Mouse (Mus musculus) forebrain, embryonic 16.5 days (tissue): Measurements from ENCODE around the gene Gck. TPM values are rescaled to one million over a fixed set of nuclear protein-coding genes. Genes with fewer than 3 reads are reported as not detected.

ENCODE experiments used
- ATAC-seq: fragments of 200-750 bp; cut with Nextera tagmentation; 2 replicates; pipeline ENCODE4 v1.8.0; 2017; ENCODE audit warnings: mild to moderate bottlenecking, moderate library complexity
- H3K27ac ChIP-seq: fragments of 300-500 bp; sonication (generic); 2 replicates; pipeline ENCODE4 v1.5.1; 2014; ENCODE audit warnings: low read length, control low read depth
- H3K27me3 ChIP-seq: fragments of 300-500 bp; sonication (generic); replicated peaks from 2 replicates; pipeline ENCODE4 v1.6.1; 2014; ENCODE audit warnings: low read length; ENCODE audit not compliant: control insufficient read depth, insufficient read depth
- H3K36me3 ChIP-seq: fragments of 300-500 bp; sonication (generic); 2 replicates; pipeline ENCODE4 v1.6.1; 2014; ENCODE audit not compliant: control insufficient read depth, insufficient read depth
- H3K4me1 ChIP-seq: fragments of 300-500 bp; sonication (generic); replicated peaks from 2 replicates; pipeline ENCODE4 v1.6.1; 2014; ENCODE audit warnings: low read length; ENCODE audit not compliant: control insufficient read depth, insufficient read depth
- H3K4me2 ChIP-seq: fragments of 300-500 bp; sonication (generic); 2 replicates; pipeline ENCODE4 v1.6.1; 2014; ENCODE audit warnings: mild to moderate bottlenecking, low read length, control low read depth
- H3K4me3 ChIP-seq: fragments of 300-500 bp; sonication (generic); replicated peaks from 2 replicates; pipeline ENCODE4 v1.5.1; 2014; ENCODE audit warnings: mild to moderate bottlenecking, low read length, control low read depth
- H3K9ac ChIP-seq: fragments of 300-500 bp; sonication (generic); replicated peaks from 2 replicates; pipeline ENCODE4 v1.6.1; 2014; ENCODE audit warnings: low read depth, low read length, control low read depth
- H3K9me3 ChIP-seq: fragments of 300-500 bp; sonication (generic); 2 replicates; pipeline ENCODE4 v1.6.1; 2016; ENCODE audit warnings: low read length; ENCODE audit not compliant: control insufficient read depth
- WGBS: fragments of 180-500 bp; shearing (Covaris S2); extraction: QIAGEN DNeasy Blood & Tissue Kit; methylation state at CpG from one replicate; pipeline ENCODE4 v1.1.7; 2014; 5-methylcytosine and 5-hydroxymethylcytosine counted together
- polyA plus RNA-seq: library from polyadenylated mRNA; unstranded; fragments of >200 nt; fragmentation: Nextera tagmentation; extraction: Ambion mirVana; gene quantifications from 2 replicates; pipeline ENCODE4 v1.2.1, GENCODE M21; 2015

The Gck gene
- polyA plus RNA-seq, 1 experiment from 2014 or later = 8.2 TPM

- Histone ChIP-seq H3K36me3 (no peaks in the 10 kb centered on the region), H3K9ac (no peak overlapping the region), H3K4me1 (peaks cover 22% of the 10 kb centered on the region), H3K9me3 (no peaks in the 10 kb centered on the region), H3K27ac (no peak overlapping the region), H3K27me3 (no peaks in the 10 kb centered on the region), H3K4me2 (no peak overlapping the region), H3K4me3 (no peak overlapping the region)
- 54% methylated on average over 5 of the region's 5 CpGs for WGBS
- ATAC-seq = no peak
Observed at GRCm38 (mm10) chr11:5879905-5880304, 70.0 kb downstream of the Gck start.

GRCm38 (mm10) chr11:5878661-5879060, 71.2 kb downstream of the Gck start:
- no peaks in the 10 kb centered on the region for H3K27me3 ChIP-seq
- ATAC-seq = no peak
- peak overlapping the region; percentile 78 for H3K4me3 ChIP-seq
- H3K4me1 ChIP-seq = peaks cover 22% of the 10 kb centered on the region
- H3K36me3 ChIP-seq = peaks cover 2% of the 10 kb centered on the region; the same call in 1 of the 2 replicates
- H3K4me2 ChIP-seq = peak overlapping the region; percentile 79
- 31% methylated on average over 8 of the region's 8 CpGs for WGBS
- H3K9me3 ChIP-seq = no peaks in the 10 kb centered on the region
- peak overlapping the region; percentile 90 for H3K27ac ChIP-seq
- H3K9ac ChIP-seq = peak overlapping the region; percentile 68

GRCm38 (mm10) chr11:5877921-5878526, 71.9 kb downstream of the Gck start, which contains the start of gene Pold2:
Gene Pold2 (minus strand): TSS chr11:5878292.
- peak within 1 kb of the TSS; percentile 78 for H3K4me3 ChIP-seq
- H3K36me3 ChIP-seq = peaks cover 5% of the 10 kb centered on the region; the same call in 1 of the 2 replicates
- H3K9me3 ChIP-seq = no peaks in the 10 kb centered on the region
- H3K27me3 ChIP-seq = no peaks in the 10 kb centered on the region
- peak; percentile 99 for ATAC-seq
- peak within 1 kb of the TSS; percentile 68 for H3K9ac ChIP-seq
- H3K27ac ChIP-seq = peak within 1 kb of the TSS; percentile 90
- peaks cover 22% of the 10 kb centered on the region for H3K4me1 ChIP-seq
- peak within 1 kb of the TSS; percentile 79 for H3K4me2 ChIP-seq
- under 1% methylated on average over 52 of the region's 52 CpGs for WGBS

GRCm38 (mm10) chr11:5877421-5877820, 72.5 kb downstream of the Gck start:
- Histone ChIP-seq H3K4me3 (peak overlapping the region; percentile 78), H3K9me3 (no peaks in the 10 kb centered on the region), H3K4me1 (peaks cover 22% of the 10 kb centered on the region), H3K36me3 (peaks cover 8% of the 10 kb centered on the region), H3K27ac (no peak overlapping the region), H3K4me2 (peak overlapping the region; percentile 79), H3K27me3 (no peaks in the 10 kb centered on the region), H3K9ac (peak overlapping the region; percentile 67)
- WGBS = 2% methylated on average over 5 of the region's 5 CpGs
- no peak for ATAC-seq

GRCm38 (mm10) chr11:5873192-5873591, 76.7 kb downstream of the Gck start:
- H3K9ac ChIP-seq = no peak overlapping the region
- no peak for ATAC-seq
- peaks cover 17% of the 10 kb centered on the region for H3K4me1 ChIP-seq
- H3K4me2 ChIP-seq = no peak overlapping the region
- peaks cover 14% of the 10 kb centered on the region for H3K36me3 ChIP-seq
- H3K27me3 ChIP-seq = no peaks in the 10 kb centered on the region
- H3K9me3 ChIP-seq = no peaks in the 10 kb centered on the region
- WGBS = 97% methylated on average over 9 of the region's 9 CpGs
- H3K27ac ChIP-seq = no peak overlapping the region
- no peak overlapping the region for H3K4me3 ChIP-seq

- peaks cover 14% of the 10 kb centered on the region for H3K36me3 ChIP-seq
- H3K9ac ChIP-seq = no peak overlapping the region
- peaks cover 17% of the 10 kb centered on the region for H3K4me1 ChIP-seq
- no peak for ATAC-seq
- no peak overlapping the region for H3K4me2 ChIP-seq
- WGBS = 95% methylated on average over 11 of the region's 11 CpGs
- no peaks in the 10 kb centered on the region for H3K27me3 ChIP-seq
- H3K4me3 ChIP-seq = no peak overlapping the region
- no peaks in the 10 kb centered on the region for H3K9me3 ChIP-seq
- no peak overlapping the region for H3K27ac ChIP-seq
Observed at GRCm38 (mm10) chr11:5872707-5873106, 77.2 kb downstream of the Gck start.

- H3K4me3 ChIP-seq = no peak overlapping the region
- WGBS = 88% methylated on average over 16 of the region's 16 CpGs
- no peak for ATAC-seq
- H3K9ac ChIP-seq = no peak overlapping the region
- no peaks in the 10 kb centered on the region for H3K27me3 ChIP-seq
- H3K4me1 ChIP-seq = no peaks in the 10 kb centered on the region
- H3K36me3 ChIP-seq = peaks cover 14% of the 10 kb centered on the region
- H3K9me3 ChIP-seq = no peaks in the 10 kb centered on the region
- H3K27ac ChIP-seq = no peak overlapping the region
- H3K4me2 ChIP-seq = no peak overlapping the region
Observed at GRCm38 (mm10) chr11:5870069-5870468, 79.8 kb downstream of the Gck start.

- peaks cover 14% of the 10 kb centered on the region for H3K36me3 ChIP-seq
Observed at GRCm38 (mm10) chr11:5869331-5869730, 80.5 kb downstream of the Gck start.

GRCm38 (mm10) chr11:5868324-5868723, 81.6 kb downstream of the Gck start:
- no peak for ATAC-seq
- peaks cover 11% of the 10 kb centered on the region; the same call in 1 of the 2 replicates for H3K36me3 ChIP-seq

More at GRCm38 (mm10) chr11:5869331-5869730, 80.5 kb downstream of the Gck start:
- no peaks in the 10 kb centered on the region for H3K27me3 ChIP-seq
- no peak overlapping the region for H3K4me2 ChIP-seq
- no peak for ATAC-seq
- no peak overlapping the region for H3K9ac ChIP-seq
- H3K9me3 ChIP-seq = no peaks in the 10 kb centered on the region
- H3K4me1 ChIP-seq = no peaks in the 10 kb centered on the region
- H3K27ac ChIP-seq = no peak overlapping the region
- WGBS = 90% methylated on average over 16 of the region's 16 CpGs
- no peak overlapping the region for H3K4me3 ChIP-seq

More at GRCm38 (mm10) chr11:5868324-5868723, 81.6 kb downstream of the Gck start:
- H3K27ac ChIP-seq = no peak overlapping the region
- 93% methylated on average over 12 of the region's 12 CpGs for WGBS
- H3K4me1 ChIP-seq = no peaks in the 10 kb centered on the region
- H3K27me3 ChIP-seq = no peaks in the 10 kb centered on the region
- no peaks in the 10 kb centered on the region for H3K9me3 ChIP-seq
- no peak overlapping the region for H3K4me2 ChIP-seq
- H3K4me3 ChIP-seq = no peak overlapping the region
- H3K9ac ChIP-seq = no peak overlapping the region
